Mouse (Mus musculus): ENCODE results near the gene Nrxn2. TPM values are rescaled to one million over a fixed set of nuclear protein-coding genes. Genes with fewer than 3 reads are reported as not detected.

Nrxn2 gene
- polyA plus RNA-seq, 2 experiments = 2.6 to 3.6 TPM

DNA sequence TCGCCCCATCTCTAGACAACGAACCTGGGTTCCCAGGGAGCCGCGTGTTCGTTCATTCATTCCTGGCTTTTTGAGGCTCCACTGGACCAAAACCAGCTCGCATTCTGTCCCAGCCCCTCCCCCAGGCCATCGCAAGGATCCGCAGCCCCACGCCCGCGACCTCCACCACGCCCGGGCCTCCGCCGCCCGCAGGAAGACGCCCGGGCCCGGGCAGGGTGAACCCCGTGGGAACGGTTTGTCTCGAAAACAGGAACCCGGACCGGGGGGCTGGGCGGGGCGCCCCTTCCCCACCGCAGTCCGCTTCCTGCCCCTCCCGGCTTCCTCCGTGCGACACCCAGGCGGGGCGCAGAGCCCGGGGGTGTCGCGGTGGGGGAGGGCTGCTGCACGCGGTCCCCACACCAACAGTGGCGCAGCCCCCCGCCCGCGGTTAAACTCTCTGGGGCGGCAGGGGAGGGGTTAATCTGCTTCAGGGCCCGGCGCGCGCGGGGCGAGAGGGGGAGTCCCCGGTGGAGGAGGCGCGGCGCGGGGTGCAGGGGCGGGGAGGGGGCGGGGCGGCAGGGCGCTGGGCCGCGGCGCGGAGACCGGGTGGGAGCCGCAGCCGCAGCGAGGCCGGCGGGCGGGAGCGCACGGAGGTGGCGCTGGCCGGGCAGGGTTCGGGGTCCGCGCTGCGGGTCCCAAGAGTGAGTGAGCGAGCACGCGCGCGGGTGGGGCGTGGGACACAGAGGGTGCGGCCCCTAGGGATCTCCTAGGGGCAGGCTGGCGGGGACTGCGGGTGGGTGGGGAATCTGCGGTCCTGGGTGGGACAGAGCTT lies 19.0 kb upstream of the Nrxn2 start, which contains the start of gene Rasgrp2:
Gene Rasgrp2, plus strand, starts transcription at position 56 of the 811 bp plus-strand sequence.
- DNase-seq (ENCODE audit: low spot score) (no peak), ATAC-seq (ENCODE audit: low FRiP score, low read depth) (peak; percentile 20; the same call in 1 of the 2 replicates)
- Histone ChIP-seq H3K4me3 (replicated peaks; ENCODE audit: low read length) (peak within 1 kb of the TSS; percentile 52), H3K27ac (replicated peaks; ENCODE audit: low read depth, low read length) (no peak within 1 kb of the TSS), H3K4me2 (replicated peaks; ENCODE audit: low read depth, low read length, severe bottlenecking) (peak within 1 kb of the TSS; percentile 95), H3K9me3 (ENCODE audit: control insufficient read depth, low read length) (no peaks in the 10 kb centered on the region), H3K4me1 (ENCODE audit: control insufficient read depth, insufficient read depth, low read length) (peaks cover 18% of the 10 kb centered on the region), H3K27me3 (ENCODE audit: control insufficient read depth, insufficient read depth, low read length) (peaks cover 35% of the 10 kb centered on the region), H3K9ac (ENCODE audit: low read depth, low read length, severe bottlenecking) (peak within 1 kb of the TSS; percentile 58), H3K36me3 (ENCODE audit: control insufficient read depth, insufficient read depth, low read length) (no peaks in the 10 kb centered on the region)
- no peak for TF ChIP-seq POLR2A (IDR thresholded peaks at IDR 0.05; ENCODE audit: borderline replicate concordance, extremely low read depth, insufficient read depth, insufficient read length)
- 3% methylated on average over 48 of the region's 87 CpGs for WGBS

DNA sequence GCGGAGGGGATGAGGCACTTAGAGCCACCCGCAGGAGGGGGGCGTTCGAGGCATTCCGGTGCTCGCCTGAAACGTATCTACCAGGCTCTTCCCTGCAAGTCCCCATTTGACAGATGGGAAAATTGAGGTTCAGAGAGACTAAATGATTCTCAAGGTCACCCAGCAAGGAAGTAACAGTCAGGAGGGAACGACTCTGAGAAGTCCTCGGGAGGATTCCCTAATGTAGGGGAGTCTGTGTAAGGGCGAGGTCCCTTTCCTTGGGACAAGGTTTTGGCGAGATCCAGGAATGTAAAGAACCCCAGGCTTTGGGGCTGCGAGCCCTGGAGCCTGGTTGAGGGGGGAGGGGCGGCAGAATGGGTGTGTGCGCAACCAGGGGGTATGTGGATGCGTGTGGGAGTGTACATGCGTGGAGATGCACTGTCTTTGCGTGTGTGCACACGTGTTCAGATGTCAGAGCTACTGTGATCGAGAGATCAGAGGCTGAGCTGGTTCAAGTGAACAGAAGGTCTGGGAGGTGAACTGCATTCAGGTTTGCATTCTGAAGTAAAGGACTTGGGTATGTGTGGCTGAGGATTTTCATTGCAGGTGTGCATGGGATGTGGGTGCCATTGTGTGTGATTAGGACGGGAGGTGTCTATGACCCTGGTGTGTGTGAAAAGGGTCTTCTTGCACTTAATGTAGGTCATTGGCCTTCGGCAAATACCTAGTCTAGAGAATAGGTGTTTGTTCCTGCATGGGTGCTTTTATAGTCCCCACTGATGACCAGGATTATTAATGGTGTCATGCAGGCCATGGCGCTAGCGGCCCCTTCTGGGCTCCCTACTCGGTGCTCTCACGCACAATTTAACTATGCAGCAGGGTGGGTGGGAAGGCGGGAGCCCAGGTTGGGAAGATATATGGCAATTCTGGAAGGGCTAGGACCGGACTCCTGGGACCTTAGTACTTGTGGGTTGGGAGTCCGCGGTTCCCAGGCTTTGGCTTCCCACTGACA lies 18.1 kb upstream of the Nrxn2 start:
- ATAC-seq (ENCODE audit: low FRiP score, low read depth) (no peak), DNase-seq (ENCODE audit: low spot score) (no peak)
- Histone ChIP-seq H3K36me3 (ENCODE audit: control insufficient read depth, insufficient read depth, low read length) (no peaks in the 10 kb centered on the region), H3K4me3 (replicated peaks; ENCODE audit: low read length) (peak overlapping the region; percentile 52), H3K27me3 (ENCODE audit: control insufficient read depth, insufficient read depth, low read length) (peaks cover 35% of the 10 kb centered on the region), H3K4me1 (ENCODE audit: control insufficient read depth, insufficient read depth, low read length) (peaks cover 18% of the 10 kb centered on the region), H3K27ac (replicated peaks; ENCODE audit: low read depth, low read length) (no peak overlapping the region), H3K4me2 (replicated peaks; ENCODE audit: low read depth, low read length, severe bottlenecking) (peak overlapping the region; percentile 95), H3K9me3 (ENCODE audit: control insufficient read depth, low read length) (no peaks in the 10 kb centered on the region), H3K9ac (ENCODE audit: low read depth, low read length, severe bottlenecking) (peak overlapping the region; percentile 58)
- no peak for TF ChIP-seq POLR2A (IDR thresholded peaks at IDR 0.05; ENCODE audit: borderline replicate concordance, extremely low read depth, insufficient read depth, insufficient read length)
- WGBS = 3% methylated on average over 29 of the region's 29 CpGs

DNA sequence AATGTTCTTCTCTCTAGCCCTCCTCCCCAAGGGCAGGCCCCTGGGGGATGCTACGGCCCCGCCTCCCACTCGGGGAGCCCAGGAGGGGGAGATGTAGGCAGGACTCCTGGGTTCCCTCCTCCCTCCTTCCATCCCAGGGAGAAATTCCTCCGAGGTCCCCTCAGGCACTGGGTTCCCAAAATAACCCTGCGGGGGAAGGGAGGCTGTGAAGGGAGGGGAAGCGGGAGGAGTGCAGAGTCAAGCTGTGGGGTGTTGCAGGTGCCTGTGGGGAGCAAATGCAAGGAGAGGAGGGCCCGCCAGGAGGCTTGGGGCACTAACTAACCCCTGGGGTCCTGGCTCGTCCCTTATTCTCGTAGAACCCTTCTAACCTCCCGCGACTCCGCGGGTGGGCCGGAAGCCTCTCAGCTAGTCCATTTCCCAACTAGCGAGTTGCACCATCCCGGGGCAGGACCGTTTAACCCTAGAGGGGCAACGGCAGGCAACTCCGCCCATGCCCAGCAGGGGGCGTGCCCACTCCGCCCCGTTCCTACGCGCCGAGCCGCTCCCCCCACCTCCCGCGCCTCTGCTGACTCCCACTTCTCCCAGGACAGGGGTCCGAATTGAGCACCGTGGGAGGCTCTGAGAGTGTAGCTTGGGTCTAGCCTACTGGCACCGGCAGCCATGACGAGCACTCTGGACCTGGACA lies 17.3 kb upstream of the Nrxn2 start:
- Histone ChIP-seq H3K27me3 (ENCODE audit: control insufficient read depth, insufficient read depth, low read length) (peaks cover 35% of the 10 kb centered on the region), H3K9me3 (ENCODE audit: control insufficient read depth, low read length) (no peaks in the 10 kb centered on the region), H3K9ac (ENCODE audit: low read depth, low read length, severe bottlenecking) (peak overlapping the region; percentile 22; the same call in 1 of the 2 replicates), H3K27ac (replicated peaks; ENCODE audit: low read depth, low read length) (no peak overlapping the region), H3K36me3 (ENCODE audit: control insufficient read depth, insufficient read depth, low read length) (no peaks in the 10 kb centered on the region), H3K4me2 (replicated peaks; ENCODE audit: low read depth, low read length, severe bottlenecking) (peak overlapping the region; percentile 46), H3K4me3 (replicated peaks; ENCODE audit: low read length) (peak overlapping the region; percentile 32), H3K4me1 (ENCODE audit: control insufficient read depth, insufficient read depth, low read length) (peaks cover 18% of the 10 kb centered on the region)
- TF ChIP-seq POLR2A (IDR thresholded peaks at IDR 0.05; ENCODE audit: borderline replicate concordance, extremely low read depth, insufficient read depth, insufficient read length) = no peak
- peak; percentile 27; the same call in 1 of the 2 replicates for ATAC-seq (ENCODE audit: low FRiP score, low read depth)
- 2% methylated on average over 25 of the region's 32 CpGs for WGBS
- peak; percentile 31 for DNase-seq (ENCODE audit: low spot score)

DNA sequence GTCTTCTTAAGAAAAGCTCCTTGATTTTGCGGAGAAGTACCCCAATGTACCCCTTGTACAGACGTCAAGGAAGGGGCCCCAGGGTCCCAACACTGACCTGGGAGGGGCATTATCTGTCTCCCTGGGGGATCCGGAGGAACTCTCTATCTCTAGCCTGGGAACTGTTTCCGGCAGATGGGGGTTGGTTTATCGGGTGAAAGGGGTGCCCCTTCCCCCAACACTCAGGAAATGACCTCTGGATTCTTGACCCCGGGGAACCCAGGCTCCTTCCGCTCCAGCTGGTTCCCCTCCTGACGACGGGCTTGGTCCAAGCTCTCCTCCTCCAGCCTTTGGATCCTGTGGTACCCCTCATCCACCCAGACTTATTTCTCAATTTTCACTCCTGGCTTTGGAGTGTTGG lies 16.6 kb upstream of the Nrxn2 start:
- no peaks in the 10 kb centered on the region for H3K9me3 ChIP-seq (ENCODE audit: control insufficient read depth, low read length)
- DNase-seq (ENCODE audit: low spot score) (no peak), ATAC-seq (ENCODE audit: low FRiP score, low read depth) (no peak)
- H3K4me3 ChIP-seq (replicated peaks; ENCODE audit: low read length) = peak overlapping the region; percentile 32
- peaks cover 35% of the 10 kb centered on the region for H3K27me3 ChIP-seq (ENCODE audit: control insufficient read depth, insufficient read depth, low read length)
- H3K4me2 ChIP-seq (replicated peaks; ENCODE audit: low read depth, low read length, severe bottlenecking) = peak overlapping the region; percentile 46
- H3K9ac ChIP-seq (ENCODE audit: low read depth, low read length, severe bottlenecking) = peak overlapping the region; percentile 22; the same call in 1 of the 2 replicates
- TF ChIP-seq POLR2A (IDR thresholded peaks at IDR 0.05; ENCODE audit: borderline replicate concordance, extremely low read depth, insufficient read depth, insufficient read length) = no peak
- 9% methylated on average over 9 of the region's 9 CpGs for WGBS
- H3K36me3 ChIP-seq (ENCODE audit: control insufficient read depth, insufficient read depth, low read length) = no peaks in the 10 kb centered on the region
- peaks cover 18% of the 10 kb centered on the region for H3K4me1 ChIP-seq (ENCODE audit: control insufficient read depth, insufficient read depth, low read length)
- no peak overlapping the region for H3K27ac ChIP-seq (replicated peaks; ENCODE audit: low read depth, low read length)

Data from limb, embryonic 14.5 days (tissue).